Mouse (Mus musculus): ENCODE results near the gene Olfr1032.
"Not testable (repeated sequence)": the region's sequence is repeated elsewhere in the genome, so short reads cannot be mapped to it uniquely, and the experiment has no call there.

The Olfr1032 gene

DNA sequence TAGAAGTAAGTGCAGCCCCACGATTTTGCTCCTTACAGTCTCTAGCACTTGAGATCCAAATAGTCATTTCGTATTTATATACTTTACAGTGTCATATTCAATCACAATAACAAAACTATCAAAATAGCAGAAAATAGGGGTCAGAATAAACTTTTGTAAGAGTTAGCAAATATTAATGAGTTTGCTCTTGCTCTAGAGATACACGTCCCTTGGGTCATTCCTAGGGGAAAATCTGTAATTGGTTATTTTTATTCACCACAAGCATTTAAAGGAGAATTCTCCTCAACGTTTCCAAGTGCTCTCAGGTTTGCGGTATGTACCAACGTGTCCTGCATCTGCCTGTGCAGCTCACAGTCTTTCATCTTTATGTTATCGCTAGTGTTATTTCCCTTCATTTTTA lies at the start of gene Olfr1032:
Olfr1032 (plus strand) TSS at position 301 of the 400 bp plus-strand sequence.
- in situ Hi-C loops (cut with MboI; ENCODE audit: low pct_unique_long_range_greater_than_20kb in 1 of 2, low sequenced_read_pairs in 2 of 2, unreplicated experiment in 1 of 2): no loop called here

DNA sequence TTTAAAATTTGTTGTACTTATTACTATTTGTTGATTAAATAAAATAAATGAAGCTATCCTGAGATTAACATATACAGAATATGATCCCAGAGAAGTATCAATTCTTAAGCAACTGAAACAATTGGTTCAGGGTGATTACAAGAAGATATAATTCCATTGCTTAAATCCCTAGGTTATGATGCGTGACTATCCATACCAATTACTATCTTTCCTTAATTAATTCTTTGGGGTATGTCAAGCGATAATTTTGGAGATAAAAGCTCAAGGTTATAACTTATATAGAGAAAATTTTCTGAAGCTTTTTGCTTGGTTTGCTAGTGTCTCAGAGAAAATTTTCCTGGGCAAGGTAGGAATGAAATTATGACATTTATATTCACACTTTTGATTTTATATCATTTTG lies 31.7 kb upstream of the Olfr1032 start, which contains the start of gene Olfr1029:
Olfr1029 (plus strand) TSS at position 301 of the 400 bp plus-strand sequence.
- in situ Hi-C loops (cut with MboI; ENCODE audit: low pct_unique_long_range_greater_than_20kb in 1 of 2, low sequenced_read_pairs in 2 of 2, unreplicated experiment in 1 of 2): no loop called here

DNA sequence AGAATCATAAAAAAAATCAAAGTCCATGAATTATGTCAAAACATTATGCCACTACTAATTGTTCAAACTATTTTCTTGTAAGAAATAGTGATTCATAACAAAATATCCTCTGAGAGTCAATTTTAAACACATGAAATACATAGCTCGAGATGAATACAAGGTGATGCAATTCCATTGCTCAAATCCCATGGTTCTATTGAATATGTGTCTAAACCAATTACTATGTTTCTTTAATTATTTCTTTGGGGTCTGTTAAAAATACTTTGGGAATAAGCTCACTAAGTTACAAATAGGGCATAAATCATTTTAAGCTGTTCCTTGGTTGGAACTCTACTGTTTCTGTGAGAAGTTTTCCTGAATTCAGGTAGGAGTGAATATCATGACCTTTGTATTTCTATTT lies 26.4 kb upstream of the Olfr1032 start, which contains the start of gene Olfr1030:
Olfr1030 (plus strand) TSS at position 301 of the 400 bp plus-strand sequence.
- in situ Hi-C loops (cut with MboI; ENCODE audit: low pct_unique_long_range_greater_than_20kb in 1 of 2, low sequenced_read_pairs in 2 of 2, unreplicated experiment in 1 of 2): no loop called here

DNA sequence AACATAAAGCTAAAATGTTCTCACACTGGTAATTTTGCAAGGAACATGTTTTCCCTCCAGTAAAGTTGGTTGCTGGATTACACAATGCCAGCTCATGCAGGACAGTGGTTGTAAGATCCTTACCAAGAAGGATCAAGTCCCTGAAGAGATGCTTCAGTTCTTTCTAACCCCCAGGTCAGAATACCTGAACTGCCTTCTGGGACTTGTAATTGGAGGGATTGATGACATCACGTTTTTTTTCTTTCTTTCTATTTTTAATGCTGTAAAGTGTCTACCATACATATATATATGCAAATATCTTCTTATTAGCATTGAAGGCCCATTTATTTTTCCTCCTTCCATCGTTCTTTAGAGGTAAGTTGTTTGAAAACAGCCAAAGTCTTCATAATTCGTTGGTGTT lies 15.3 kb upstream of the Olfr1032 start, which contains the start of gene Olfr1031:
Olfr1031 (plus strand) TSS at position 301 of the 400 bp plus-strand sequence.
- in situ Hi-C loops (cut with MboI; ENCODE audit: low pct_unique_long_range_greater_than_20kb in 1 of 2, low sequenced_read_pairs in 2 of 2, unreplicated experiment in 1 of 2): no loop called here

DNA sequence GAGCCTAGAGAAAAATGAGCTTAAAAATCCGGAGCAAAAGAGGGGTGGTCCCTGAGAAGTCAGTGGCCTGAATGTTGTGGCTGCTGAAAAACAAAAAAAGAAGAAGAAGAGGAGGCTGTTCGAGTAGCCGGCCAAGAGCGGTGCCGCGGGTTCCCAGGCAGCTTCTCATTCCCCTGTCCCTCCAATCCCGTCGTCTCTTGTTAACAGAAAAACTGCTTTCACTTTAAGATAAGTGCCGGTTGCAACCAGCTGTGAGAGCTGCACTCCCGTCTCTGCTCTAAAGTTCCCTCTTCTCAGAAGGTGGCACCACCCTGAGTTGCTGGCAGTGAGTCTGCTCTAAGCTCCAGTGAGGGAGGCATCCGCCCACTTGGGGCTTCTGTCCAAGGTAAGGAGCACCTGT lies 15.1 kb downstream of the Olfr1032 start, which contains the start of gene Olfr1033:
Olfr1033 (plus strand) TSS at position 228 of the 400 bp plus-strand sequence.
- in situ Hi-C loops (cut with MboI; ENCODE audit: low pct_unique_long_range_greater_than_20kb in 1 of 2, low sequenced_read_pairs in 2 of 2, unreplicated experiment in 1 of 2): not testable (repeated sequence)

DNA sequence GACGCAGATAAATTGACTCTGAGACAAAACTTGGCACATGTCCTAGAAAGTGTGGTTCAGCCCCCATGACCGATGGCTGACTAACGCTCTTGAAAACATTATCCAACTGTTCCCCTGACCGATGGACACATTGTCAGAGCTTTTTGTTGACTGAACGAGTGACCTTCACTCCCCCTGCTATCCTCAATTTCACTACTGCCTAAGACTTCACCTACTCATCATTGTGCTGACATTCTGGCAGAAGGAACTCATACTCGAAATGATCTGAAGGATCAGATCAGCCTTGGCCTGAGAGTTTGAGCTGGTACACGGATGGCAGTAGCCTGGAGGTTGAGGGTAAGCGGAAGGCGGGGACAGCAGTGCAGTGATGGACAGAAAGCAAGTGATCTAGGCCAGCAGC lies 16.2 kb downstream of the Olfr1032 start:
- in situ Hi-C loops (cut with MboI; ENCODE audit: low pct_unique_long_range_greater_than_20kb in 1 of 2, low sequenced_read_pairs in 2 of 2, unreplicated experiment in 1 of 2): not testable (repeated sequence)

DNA sequence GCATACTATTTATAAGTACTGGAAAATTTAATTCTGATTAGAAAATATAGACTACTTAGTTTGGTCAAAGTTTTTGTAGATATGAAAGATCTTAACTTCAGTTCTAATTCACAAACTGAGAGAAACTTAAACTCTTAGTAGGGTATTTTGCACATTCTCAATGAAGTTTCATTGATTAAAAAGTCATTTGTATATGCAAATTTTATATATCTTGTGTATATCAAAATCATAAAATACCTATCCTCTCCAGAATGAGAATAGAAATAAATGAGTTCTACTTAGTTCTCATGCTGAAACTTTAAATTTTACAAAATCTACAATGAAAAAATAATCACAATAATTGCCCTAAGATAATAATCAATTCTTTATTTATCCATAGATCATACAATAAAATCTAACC lies 40.2 kb downstream of the Olfr1032 start, which contains the start of gene Olfr1034:
Olfr1034 (plus strand) TSS at position 301 of the 400 bp plus-strand sequence.
- in situ Hi-C loops (cut with MboI; ENCODE audit: low pct_unique_long_range_greater_than_20kb in 1 of 2, low sequenced_read_pairs in 2 of 2, unreplicated experiment in 1 of 2): no loop called here

DNA sequence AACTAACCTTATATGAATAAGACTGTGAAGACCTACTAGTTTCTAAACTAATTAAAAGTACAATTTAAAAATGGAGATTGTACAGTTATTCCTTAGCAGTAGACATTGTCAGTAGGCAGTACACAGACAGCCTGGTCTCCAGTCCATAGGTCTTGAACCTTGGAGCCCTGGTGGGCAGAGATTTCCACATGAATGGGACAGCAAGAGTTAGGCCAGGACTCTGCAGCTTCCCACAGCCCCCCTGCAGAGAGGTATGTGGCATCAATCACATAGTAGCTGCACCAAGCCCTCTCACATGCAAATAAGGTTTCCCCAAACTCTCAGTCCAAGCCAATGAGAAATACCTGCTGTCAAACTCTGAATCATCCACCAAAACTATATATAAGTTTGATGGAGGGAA lies 45.4 kb downstream of the Olfr1032 start:
- in situ Hi-C loops (cut with MboI; ENCODE audit: low pct_unique_long_range_greater_than_20kb in 1 of 2, low sequenced_read_pairs in 2 of 2, unreplicated experiment in 1 of 2): not testable (repeated sequence)
